In genomic region chr9:96394910-96395690, GRCm38 (mm10) we compare ENCODE assay signal across 12 mouse cellular contexts. TPM values are rescaled to one million over a fixed set of nuclear protein-coding genes. Genes with fewer than 3 reads are reported as not detected.
DNase-seq lines count a peak whose midpoint lies in the region; ATAC-seq lines count a peak whose summit lies in the region.
"Had no signal": no experiment of that assay in that cellular context is flagged by ENCODE, and none has a peak within 500 bp of the region (broad histone marks: within the 10 kb centered on the region; RNA-seq: fewer than 3 reads in every experiment).

No protein-coding gene starts in this region.

- DNase-seq in spleen, postnatal 36 days (ENCODE audit: low spot score in 2 of 2), result peak; percentile 35 to 46
- DNase-seq in spleen, postnatal 4 days (ENCODE audit: low spot score in 2 of 2), result no peak
- DNase-seq in heart, postnatal 4 days, result peak; percentile 29
- no peak for DNase-seq in embryo, embryonic 9.5 days (ENCODE audit: extremely low spot score)
- DNase-seq in midbrain, embryonic 14.5 days, result no peak
- DNase-seq in left cerebral cortex, postnatal 4 days, result no peak
- DNase-seq: cerebellum, postnatal 14 days; layer of hippocampus, postnatal 36 days had no signal

- WGBS in midbrain, embryonic 14.5 days, result 78% methylated on average over 16 of the region's 16 CpGs

- no peak overlapping the region for H3K9ac ChIP-seq in midbrain, embryonic 14.5 days (replicated peaks; ENCODE audit: low read length)
- H3K9ac ChIP-seq: midbrain, embryonic 13.5 days had no signal

- peak; percentile 7 for ATAC-seq in megakaryocyte progenitor cell, adult 5-6 weeks (replicated peaks; ENCODE audit: poor library complexity)
- ATAC-seq in midbrain, embryonic 14.5 days (ENCODE audit: low FRiP score, low TSS enrichment), result no peak
- ATAC-seq: forebrain, embryonic 16.5 days; hindbrain, embryonic 16.5 days; midbrain, embryonic 13.5 days had no signal

- no peak overlapping the region for H3K4me2 ChIP-seq in midbrain, embryonic 14.5 days (ENCODE audit: low read length)
- H3K4me2 ChIP-seq: midbrain, embryonic 13.5 days had no signal

- intact Hi-C loops in left cerebral cortex, postnatal 4 days (cut with DNase I), result no loop called here

- H3K36me3 ChIP-seq in midbrain, embryonic 14.5 days (ENCODE audit: control insufficient read depth, insufficient read depth, low read length), result no peaks in the 10 kb centered on the region
- H3K36me3 ChIP-seq: midbrain, embryonic 13.5 days had no signal

- no peaks in the 10 kb centered on the region for H3K9me3 ChIP-seq in midbrain, embryonic 14.5 days (ENCODE audit: control insufficient read depth, low read length)
- H3K9me3 ChIP-seq: midbrain, embryonic 13.5 days had no signal

- H3K27ac ChIP-seq in midbrain, embryonic 14.5 days (replicated peaks; ENCODE audit: low read depth, low read length), result no peak overlapping the region
- H3K27ac ChIP-seq: midbrain, embryonic 13.5 days had no signal

- no peaks in the 10 kb centered on the region for H3K27me3 ChIP-seq in midbrain, embryonic 14.5 days (ENCODE audit: control insufficient read depth, insufficient read depth, low read length)

- no peaks in the 10 kb centered on the region for H3K4me1 ChIP-seq in midbrain, embryonic 14.5 days (ENCODE audit: control insufficient read depth, insufficient read depth, low read length)

- no peak overlapping the region for H3K4me3 ChIP-seq in midbrain, embryonic 14.5 days (replicated peaks; ENCODE audit: low read depth, low read length)
- H3K4me3 ChIP-seq: midbrain, embryonic 13.5 days had no signal

RNA-seq across cellular contexts. Expression of gene Atp1b3, which starts 30.9 kb away (rescaled TPM):
- total RNA-seq in heart, postnatal 4 days (2021), result 10 to 100 TPM; 77.6 to 81.1 TPM
- 206 and 221 TPM in 2 replicates for total RNA-seq in megakaryocyte progenitor cell, adult 5-6 weeks (2015)
- total RNA-seq in megakaryocyte progenitor cell, adult 5-6 weeks (2017), result 106 and 130 TPM in 2 replicates
- polyA plus RNA-seq in midbrain, embryonic 14.5 days (2014; fragmentation: Nextera tagmentation; extraction: Ambion mirVana), result 142 and 183 TPM in 2 replicates
- total RNA-seq in left cerebral cortex, postnatal 4 days (2021), result 10 to 100 TPM; 89.3 to 89.6 TPM

Comparison
In these comparisons a context has a peak if more than half of its experiments do, and no peak if none do; other contexts are left out.
1. DNase-seq: peak in spleen, postnatal 36 days (2 of 2) and heart, postnatal 4 days (single experiment); none in spleen, postnatal 4 days (0 of 2), embryo, embryonic 9.5 days (single experiment), midbrain, embryonic 14.5 days (single experiment) and left cerebral cortex, postnatal 4 days (single experiment).